Mouse (Mus musculus) embryonic fibroblast, embryonic 13.5 days (primary cell): ENCODE measurements at regions not wholly inside any gene's neighbourhood (a gene's known extent, or its start where the extent isn't known, plus 50 kb on each side); places are given as distances from the start of the nearest gene placed in this dataset.

Source experiments
- CTCF ChIP-seq: IDR thresholded peaks from 2 replicates; pipeline ENCODE4 v1.5.1; 2011; ENCODE audit warnings: mild to moderate bottlenecking, control low read depth, low read length, moderate library complexity, borderline replicate concordance; ENCODE audit not compliant: insufficient read depth
- POLR2A ChIP-seq: IDR thresholded peaks from 2 replicates; pipeline ENCODE4 v1.6.1; 2011; ENCODE audit warnings: low read depth, mild to moderate bottlenecking, control low read depth, low read length, moderate library complexity

DNA sequence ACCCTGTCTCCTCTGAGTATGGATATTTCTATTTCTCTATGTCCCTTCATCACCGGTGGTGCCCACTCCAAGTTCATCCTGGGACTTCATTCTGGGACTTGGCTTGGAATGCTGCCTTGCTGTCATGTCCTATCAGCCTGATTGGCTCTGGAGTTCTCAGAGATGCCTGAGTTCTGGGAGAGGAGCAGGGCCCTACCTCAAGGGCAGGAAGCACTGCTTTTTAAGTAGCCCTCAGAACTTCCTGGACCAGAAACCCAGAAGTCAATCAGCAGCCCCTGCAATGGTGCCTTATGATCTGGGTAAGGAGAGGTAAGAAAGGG lies 228.2 kb upstream of the Zfp703 start:
- TF ChIP-seq CTCF (no peak), POLR2A (no peak)
